Mouse (Mus musculus) MEL (cell line): ENCODE data around the gene Lrrc56. TPM values are rescaled to one million over a fixed set of nuclear protein-coding genes. Genes with fewer than 3 reads are reported as not detected.
A peak's percentile ranks its signal among the peaks of the same experiment; 100 is the strongest.

Experiments used
- DNase-seq: peaks from one replicate; pipeline ENCODE4 v3.0.0; 2011; ENCODE audit warnings: low read depth, low spot score
- H3K27ac ChIP-seq: 2 replicates; pipeline ENCODE4 v1.5.1; 2012; ENCODE audit warnings: low read depth, mild to moderate bottlenecking, control low read depth, low read length, moderate library complexity; ENCODE audit not compliant: control insufficient read depth
- H3K27me3 ChIP-seq, 2 experiments: fragments of 150-350 bp in 1 of 2; sonication (generic) in 1 of 2; 2 replicates each; pipeline ENCODE4 v1.6.1; 2012; ENCODE audit warnings: low read length in 2 of 2, mild to moderate bottlenecking in 2 of 2, improper control_type of control experiment in 1 of 2, moderate library complexity in 1 of 2; ENCODE audit not compliant: insufficient read depth in 2 of 2, control insufficient read depth in 1 of 2
- H3K36me3 ChIP-seq, 2 experiments: 2 replicates each; pipeline ENCODE4 v1.6.1; 2012 to 2014; ENCODE audit warnings: low read length in 2 of 2, improper control_type of control experiment in 1 of 2, inconsistent platforms in 1 of 2, mild to moderate bottlenecking in 1 of 2; ENCODE audit not compliant: insufficient read depth in 2 of 2, control insufficient read depth in 1 of 2
- H3K4me1 ChIP-seq, 2 experiments: fragments of 150-350 bp in 1 of 2; sonication (generic) in 1 of 2; 2 replicates each; pipeline ENCODE4 v1.6.1; 2012; ENCODE audit warnings: low read length in 2 of 2, improper control_type of control experiment in 1 of 2, mild to moderate bottlenecking in 1 of 2; ENCODE audit not compliant: insufficient read depth in 2 of 2, control insufficient read depth in 1 of 2
- H3K4me3 ChIP-seq, 2 experiments: fragments of 150-350 bp in 1 of 2; sonication (generic) in 1 of 2; 2 replicates each; pipeline ENCODE4 v1.5.1; 2012; ENCODE audit warnings: low read depth in 2 of 2, low read length in 2 of 2, mild to moderate bottlenecking in 2 of 2, moderate library complexity in 2 of 2, control low read depth in 1 of 2, improper control_type of control experiment in 1 of 2; ENCODE audit not compliant: control insufficient read depth in 1 of 2, insufficient read depth in 1 of 2
- H3K79me2 ChIP-seq: 2 replicates; pipeline ENCODE4 v1.6.1; 2012; ENCODE audit warnings: mild to moderate bottlenecking, low read length, moderate library complexity; ENCODE audit not compliant: control insufficient read depth, poor library complexity, insufficient read depth
- H3K9ac ChIP-seq: 2 replicates; pipeline ENCODE4 v1.6.1; 2012; ENCODE audit warnings: low read depth, mild to moderate bottlenecking, control low read depth, low read length, moderate library complexity; ENCODE audit not compliant: control insufficient read depth, poor library complexity, severe bottlenecking
- H3K9me3 ChIP-seq: fragments of 150-350 bp; sonication (generic); replicated peaks from 2 replicates; pipeline ENCODE4 v1.6.1; 2012; ENCODE audit warnings: mild to moderate bottlenecking, low read length, improper control_type of control experiment, moderate library complexity; ENCODE audit not compliant: insufficient read depth
- CTCF ChIP-seq, 3 experiments: IDR thresholded peaks in 2 of 3; conservative IDR thresholded peaks in 1 of 3; 2 replicates each; pipeline ENCODE4 v1.5.1; 2011 to 2012; ENCODE audit warnings: low read length in 3 of 3, low read depth in 2 of 3, mild to moderate bottlenecking in 2 of 3, improper control_type of control experiment in 1 of 3, inconsistent platforms in 1 of 3, mixed read lengths in 1 of 3, moderate library complexity in 1 of 3; ENCODE audit not compliant: control insufficient read depth in 1 of 3, insufficient read depth in 1 of 3, poor library complexity in 1 of 3, severe bottlenecking in 1 of 3
- E2F4 ChIP-seq: IDR thresholded peaks from 2 replicates; pipeline ENCODE4 v1.6.1; 2011; ENCODE audit warnings: low read depth, low read length, improper control_type of control experiment, borderline replicate concordance
- EP300 ChIP-seq, 2 experiments: IDR thresholded peaks; 2 replicates each; pipeline ENCODE4 v1.6.1; 2011; ENCODE audit warnings: improper control_type of control experiment in 2 of 2, low read length in 2 of 2, low read depth in 1 of 2, mild to moderate bottlenecking in 1 of 2
- KAT2A ChIP-seq: conservative IDR thresholded peaks from 2 replicates; pipeline ENCODE4 v1.6.1; 2012; ENCODE audit warnings: low read depth, low read length, improper control_type of control experiment, inconsistent platforms
- MXI1 ChIP-seq: IDR thresholded peaks from 2 replicates; pipeline ENCODE4 v1.6.1; 2011; ENCODE audit warnings: mild to moderate bottlenecking, low read depth, low read length, improper control_type of control experiment
- MYB ChIP-seq: IDR thresholded peaks from 2 replicates; pipeline ENCODE4 v1.6.1; 2011; ENCODE audit warnings: mild to moderate bottlenecking, low read depth, low read length, improper control_type of control experiment
- MYC ChIP-seq: IDR thresholded peaks from 2 replicates; pipeline ENCODE4 v1.6.1; 2011; ENCODE audit warnings: low read depth, mild to moderate bottlenecking, low read length, improper control_type of control experiment, moderate library complexity
- POLR2A ChIP-seq, 2 experiments: IDR thresholded peaks; 2 replicates each; pipeline ENCODE4 v1.6.1; 2011 to 2012; ENCODE audit warnings: low read length in 2 of 2, mild to moderate bottlenecking in 2 of 2, control low read depth in 1 of 2, improper control_type of control experiment in 1 of 2, low read depth in 1 of 2, moderate library complexity in 1 of 2; ENCODE audit not compliant: control insufficient read depth in 1 of 2, insufficient read depth in 1 of 2, poor library complexity in 1 of 2
- POLR2AphosphoS2 ChIP-seq: IDR thresholded peaks from 2 replicates; pipeline ENCODE4 v1.6.1; 2011; ENCODE audit warnings: low read length, improper control_type of control experiment
- POLR2AphosphoS5 ChIP-seq: IDR thresholded peaks from 2 replicates; pipeline ENCODE4 v1.6.1; 2012; ENCODE audit warnings: low read depth, borderline replicate concordance, mild to moderate bottlenecking, inconsistent platforms, low read length, moderate library complexity, mixed read lengths
- RCOR1 ChIP-seq: IDR thresholded peaks from 2 replicates; pipeline ENCODE4 v1.6.1; 2012; ENCODE audit warnings: low read depth, mild to moderate bottlenecking, inconsistent platforms, low read length, improper control_type of control experiment
- TBP ChIP-seq: IDR thresholded peaks from 2 replicates; pipeline ENCODE4 v1.8.0; 2011; ENCODE audit warnings: low read depth, low read length, improper control_type of control experiment
- ZMIZ1 ChIP-seq: IDR thresholded peaks from 2 replicates; pipeline ENCODE4 v1.6.1; 2012; ENCODE audit warnings: low read depth, mild to moderate bottlenecking, inconsistent platforms, low read length, improper control_type of control experiment, moderate library complexity
- ZNF384 ChIP-seq: IDR thresholded peaks from 2 replicates; pipeline ENCODE4 v1.6.1; 2012; ENCODE audit warnings: low read depth, mild to moderate bottlenecking, inconsistent platforms, low read length, improper control_type of control experiment
- polyA plus RNA-seq, 2 experiments: library from polyadenylated mRNA; stranded (reverse) in 1 of 2; unstranded in 1 of 2; fragments of >175 nt in 1 of 2; fragments of >200 nt in 1 of 2; gene quantifications; 2 replicates each; pipeline versions ENCODE4 v1.2.1 to v1.2.4; 2012; ENCODE audit warnings: low replicate concordance in 2 of 2, low read depth in 1 of 2; ENCODE audit not compliant: insufficient read length in 2 of 2, insufficient read depth in 1 of 2, missing spikeins in 1 of 2
- total RNA-seq: library from RNA; depleted of rRNA; stranded (reverse); fragments of 300-350 nt; gene quantifications from 2 replicates; pipeline ENCODE4 v1.2.3, GENCODE M21; 2012

Lrrc56 gene
- total and polyA plus RNA-seq, 3 experiments: 1.6 to 5.5 TPM; not detected in 1

DNA sequence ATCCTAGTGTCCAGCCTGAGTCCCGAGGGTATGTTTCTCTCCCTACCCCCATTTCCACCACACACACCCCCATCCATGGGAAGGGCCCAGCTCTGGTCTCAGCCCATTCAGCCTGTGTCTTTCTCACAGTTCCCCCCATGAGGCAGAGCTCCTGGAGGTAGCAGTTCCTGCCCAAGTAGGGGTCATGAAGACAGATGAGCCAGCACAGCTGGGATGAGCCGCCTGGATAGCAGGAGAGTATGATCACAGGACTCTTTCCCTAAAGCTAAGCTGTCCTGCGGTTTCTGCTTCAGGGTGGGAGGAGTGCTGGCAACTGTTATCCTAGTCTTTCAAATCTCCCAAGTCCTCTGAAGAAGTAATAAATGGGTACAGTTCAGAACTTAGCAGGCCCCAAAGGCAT, 24.2 kb downstream of the Lrrc56 start:
- H3K4me1 ChIP-seq: peaks cover 0 to 19% of the 10 kb centered on the region in 2 experiments; a peak in 3 of 4 replicates
- no peaks in the 10 kb centered on the region for H3K27me3 ChIP-seq
- H3K79me2 ChIP-seq: no peaks in the 10 kb centered on the region; the same call in 1 of the 2 replicates
- peaks cover 0 to 6% of the 10 kb centered on the region in 2 experiments; a peak in 2 of 4 replicates for H3K36me3 ChIP-seq
- no peak for DNase-seq
- no peak overlapping the region for H3K4me3 ChIP-seq
- peak; percentile 33; the same call in 1 of the 2 replicates for TF ChIP-seq ZMIZ1
- TF ChIP-seq MYC: no peak
- H3K27ac ChIP-seq: no peak overlapping the region
- H3K9me3 ChIP-seq: no peaks in the 10 kb centered on the region
- no peak overlapping the region for H3K9ac ChIP-seq

DNA sequence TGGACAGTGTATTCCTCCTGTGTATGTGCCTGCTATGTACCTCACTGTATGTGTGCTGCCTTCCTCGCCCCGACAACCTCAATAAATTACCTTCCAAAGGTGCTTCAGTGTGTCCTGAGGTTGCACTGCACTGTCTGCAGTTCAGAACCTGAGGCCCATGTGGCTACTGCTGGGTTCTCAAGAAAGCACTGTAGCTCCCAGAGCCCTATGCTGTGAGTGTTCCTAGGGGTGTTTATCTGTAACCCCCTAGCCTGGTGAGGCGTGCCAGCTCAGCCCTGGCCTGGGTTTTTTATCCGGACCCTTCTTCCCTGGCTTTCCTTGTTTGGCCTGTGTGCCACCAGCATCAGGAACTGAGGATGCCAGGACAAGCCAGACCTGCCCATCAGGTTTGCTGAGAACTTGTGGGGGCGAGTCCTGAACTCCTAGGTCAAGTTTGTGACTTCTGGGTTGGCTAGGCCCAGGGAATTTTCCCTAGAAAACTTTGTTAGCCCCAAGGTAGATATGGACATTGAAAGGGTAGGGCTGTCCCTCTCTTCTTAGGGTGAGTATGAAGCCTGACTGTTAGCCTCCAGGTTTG, 24.7 kb downstream of the Lrrc56 start:
- Histone ChIP-seq H3K36me3 (peaks cover 0 to 6% of the 10 kb centered on the region in 2 experiments; a peak in 2 of 4 replicates), H3K9ac (no peak overlapping the region), H3K9me3 (no peaks in the 10 kb centered on the region), H3K79me2 (no peaks in the 10 kb centered on the region; the same call in 1 of the 2 replicates)
- TF ChIP-seq MXI1: no peak
- no peak for TF ChIP-seq MYB
- TF ChIP-seq POLR2A (IDR thresholded peaks at IDR 0.05; ENCODE audit: control insufficient read depth in 1 of 2, insufficient read depth in 1 of 2, low read depth in 1 of 2, low read length in 2 of 2, poor library complexity in 1 of 2): no peak
- no peak for TF ChIP-seq CTCF (IDR thresholded peaks at IDR 0.05 in 2 of 3, conservative IDR thresholded peaks at IDR 0.05 in 1 of 3; ENCODE audit: control insufficient read depth in 1 of 3, insufficient read depth in 1 of 3, low read depth in 2 of 3, low read length in 3 of 3, poor library complexity in 1 of 3, severe bottlenecking in 1 of 3)
- TF ChIP-seq POLR2AphosphoS2: no peak
- no peak for TF ChIP-seq ZNF384
- no peak for TF ChIP-seq EP300 (IDR thresholded peaks at IDR 0.05; ENCODE audit: low read depth in 1 of 2, low read length in 2 of 2)
- no peak for TF ChIP-seq E2F4
- no peak for TF ChIP-seq POLR2AphosphoS5
- no peak for TF ChIP-seq RCOR1
- no peak for TF ChIP-seq KAT2A
- no peak for TF ChIP-seq TBP
- TF ChIP-seq, all 39 proteins: peak for 0
- Histone ChIP-seq H3K27ac (no peak overlapping the region), H3K4me1 (peaks cover 0 to 19% of the 10 kb centered on the region in 2 experiments; a peak in 3 of 4 replicates), H3K4me3 (no peak overlapping the region), H3K27me3 (no peaks in the 10 kb centered on the region)
- no peak for DNase-seq
